Mouse (Mus musculus) MEL (cell line): ENCODE measurements around the gene Wdr70.

Experiments
- CHD2 ChIP-seq: IDR thresholded peaks from 2 replicates; pipeline ENCODE4 v1.6.1; 2011; ENCODE audit warnings: low read length, improper control_type of control experiment
- CTCF ChIP-seq, 3 experiments: IDR thresholded peaks in 2 of 3; conservative IDR thresholded peaks in 1 of 3; 2 replicates each; pipeline ENCODE4 v1.5.1; 2011 to 2012; ENCODE audit warnings: low read length in 3 of 3, low read depth in 2 of 3, mild to moderate bottlenecking in 2 of 3, improper control_type of control experiment in 1 of 3, inconsistent platforms in 1 of 3, mixed read lengths in 1 of 3, moderate library complexity in 1 of 3; ENCODE audit not compliant: control insufficient read depth in 1 of 3, insufficient read depth in 1 of 3, poor library complexity in 1 of 3, severe bottlenecking in 1 of 3
- POLR2A ChIP-seq, 2 experiments: IDR thresholded peaks; 2 replicates each; pipeline ENCODE4 v1.6.1; 2011 to 2012; ENCODE audit warnings: low read length in 2 of 2, mild to moderate bottlenecking in 2 of 2, control low read depth in 1 of 2, improper control_type of control experiment in 1 of 2, low read depth in 1 of 2, moderate library complexity in 1 of 2; ENCODE audit not compliant: control insufficient read depth in 1 of 2, insufficient read depth in 1 of 2, poor library complexity in 1 of 2
- POLR2AphosphoS5 ChIP-seq: IDR thresholded peaks from 2 replicates; pipeline ENCODE4 v1.6.1; 2012; ENCODE audit warnings: low read depth, borderline replicate concordance, mild to moderate bottlenecking, inconsistent platforms, low read length, moderate library complexity, mixed read lengths
- SMC3 ChIP-seq: IDR thresholded peaks from 2 replicates; pipeline ENCODE4 v1.6.1; 2011; ENCODE audit warnings: low read depth, low read length, improper control_type of control experiment
- TBP ChIP-seq: IDR thresholded peaks from 2 replicates; pipeline ENCODE4 v1.8.0; 2011; ENCODE audit warnings: low read depth, low read length, improper control_type of control experiment
- ZNF384 ChIP-seq: IDR thresholded peaks from 2 replicates; pipeline ENCODE4 v1.6.1; 2012; ENCODE audit warnings: low read depth, mild to moderate bottlenecking, inconsistent platforms, low read length, improper control_type of control experiment

GRCm38 (mm10) chr15:8003789-8004188 lies 95.2 kb downstream of the Wdr70 start:
- no peak for TF ChIP-seq SMC3
- no peak for TF ChIP-seq POLR2A (IDR thresholded peaks at IDR 0.05; ENCODE audit: control insufficient read depth in 1 of 2, insufficient read depth in 1 of 2, low read depth in 1 of 2, low read length in 2 of 2, poor library complexity in 1 of 2)
- TF ChIP-seq CTCF (IDR thresholded peaks at IDR 0.05 in 2 of 3, conservative IDR thresholded peaks at IDR 0.05 in 1 of 3; ENCODE audit: control insufficient read depth in 1 of 3, insufficient read depth in 1 of 3, low read depth in 2 of 3, low read length in 3 of 3, poor library complexity in 1 of 3, severe bottlenecking in 1 of 3): no peak
- TF ChIP-seq POLR2AphosphoS5: no peak
- TF ChIP-seq ZNF384: no peak
- TF ChIP-seq TBP: no peak
- no peak for TF ChIP-seq CHD2
